Mouse (Mus musculus) c-Kit-positive CD71-negative TER-119-negative erythroid progenitor cells, embryonic 14.5 days (primary cell): ENCODE measurements around the gene Pdzk1ip1.

Experiments
- DNase-seq: peaks from one replicate; pipeline ENCODE4 v3.0.0-alpha.2; 2013; ENCODE audit warnings: low read depth

Pdzk1ip1 gene

DNA sequence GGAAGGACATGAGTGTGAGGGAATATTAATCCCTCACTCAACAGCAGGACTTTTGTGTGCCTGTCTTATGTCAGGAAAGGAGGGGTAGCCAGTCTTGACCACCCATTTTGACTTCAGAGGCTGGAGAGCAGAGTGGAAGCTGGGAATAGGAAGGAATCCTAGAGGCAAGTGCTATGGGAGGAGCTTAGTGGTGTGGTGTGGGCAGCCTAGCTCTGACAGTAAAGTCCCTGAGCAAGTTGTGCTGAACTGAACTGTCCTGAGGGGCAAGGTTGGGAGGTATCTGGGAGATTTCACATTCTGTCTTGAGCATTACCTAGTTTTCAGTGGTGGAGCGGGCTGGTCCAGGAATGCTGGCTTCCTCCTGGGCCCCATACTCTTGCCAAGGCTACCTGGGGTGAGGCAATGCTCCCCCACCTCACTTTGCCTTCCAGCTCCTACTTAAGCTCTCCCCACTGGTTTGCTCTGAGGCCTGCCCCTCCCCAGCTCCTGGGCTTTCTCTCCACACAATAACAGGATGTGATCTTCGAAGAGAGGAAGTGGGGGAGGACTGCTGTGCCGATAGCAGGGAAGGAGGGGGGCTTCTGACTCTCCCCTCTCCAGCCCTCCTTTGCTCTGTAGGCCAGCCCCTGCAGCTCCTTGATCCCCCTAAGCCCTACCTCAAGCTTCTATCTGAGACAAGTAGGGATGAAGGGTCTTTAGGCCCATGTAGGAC lies 13.1 kb upstream of the Pdzk1ip1 start:
- DNase-seq, result no peak

DNA sequence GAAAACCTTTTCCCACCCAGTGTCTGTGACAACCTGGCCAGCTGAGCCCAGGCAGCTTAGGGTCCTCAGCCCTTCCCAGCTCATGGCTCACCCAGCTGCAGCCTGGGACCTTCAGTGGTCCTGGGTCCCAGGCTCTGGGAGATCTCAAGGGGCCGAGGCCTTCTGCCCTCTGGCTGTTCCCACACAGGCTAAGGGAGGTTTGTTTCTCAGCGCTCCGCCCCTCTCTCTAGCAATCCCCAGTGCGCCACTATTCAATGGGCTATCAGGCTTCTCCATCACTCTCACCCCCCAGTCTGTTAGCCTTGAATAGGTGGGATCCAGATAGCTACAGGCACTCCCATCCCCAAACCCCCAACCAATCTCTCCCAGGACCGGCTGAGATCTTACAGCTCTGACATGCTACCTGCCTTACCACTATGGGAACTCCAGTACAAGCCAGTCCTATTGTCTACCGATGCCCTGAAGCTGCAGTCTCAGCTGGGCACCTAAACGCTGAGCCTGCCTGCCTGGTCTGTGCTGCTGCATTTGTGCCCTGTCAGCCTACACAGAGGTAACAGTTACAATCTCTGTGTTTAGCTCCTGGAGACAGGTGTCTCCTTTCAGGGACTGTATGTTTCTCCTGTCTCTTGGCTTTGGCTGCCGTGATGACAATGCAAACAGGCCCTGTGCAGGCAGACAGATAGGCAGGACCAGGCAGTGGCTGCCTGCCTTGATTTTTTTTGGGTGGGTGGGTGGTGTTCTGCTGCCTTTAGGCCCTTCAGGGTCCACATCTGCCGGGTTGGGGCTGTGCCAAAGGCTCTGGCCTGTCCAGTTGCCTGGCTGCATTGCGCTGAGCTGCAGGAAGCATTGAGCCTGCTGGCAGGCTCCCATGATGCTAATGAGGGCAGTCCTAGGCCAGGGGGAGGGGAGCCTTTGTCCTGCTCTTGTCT lies 9.4 kb upstream of the Pdzk1ip1 start:
- no peak for DNase-seq

- DNase-seq, result no peak
Observed at GRCm38 (mm10) chr4:115079821-115080349, 8.6 kb upstream of the Pdzk1ip1 start.

- DNase-seq, result no peak
Observed at GRCm38 (mm10) chr4:115083031-115083430, 5.5 kb upstream of the Pdzk1ip1 start.

DNA sequence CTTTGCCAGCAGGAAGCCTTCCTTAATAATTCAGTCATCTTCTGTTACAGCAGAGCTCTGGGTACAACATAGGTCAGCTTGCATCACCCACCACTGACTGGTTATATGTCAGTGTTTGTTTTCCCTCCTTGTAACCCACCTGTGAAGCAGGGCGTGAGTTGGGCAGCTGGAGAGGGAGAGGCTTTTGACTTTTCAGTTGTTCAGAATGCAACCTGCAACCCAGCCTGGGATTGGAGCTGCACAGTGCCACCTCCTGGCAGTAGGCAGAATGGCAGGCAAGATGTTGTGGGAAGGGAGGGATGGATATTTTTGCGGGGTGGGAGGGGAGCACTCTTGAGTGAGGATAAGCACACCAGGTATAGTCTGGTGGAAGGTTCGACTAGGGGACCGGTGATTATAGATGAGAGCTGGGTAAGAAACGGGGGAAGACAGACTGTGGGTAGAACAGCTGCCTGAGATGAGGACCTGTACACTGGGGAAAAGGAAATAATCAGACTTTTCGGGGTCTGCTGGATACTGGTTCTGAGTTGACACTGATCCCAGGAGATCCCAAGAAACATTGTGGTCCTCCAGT lies 2.9 kb upstream of the Pdzk1ip1 start:
- DNase-seq, result no peak

- DNase-seq, result no peak
Observed at GRCm38 (mm10) chr4:115086257-115086656, 2.3 kb upstream of the Pdzk1ip1 start.

- no peak for DNase-seq
Observed at GRCm38 (mm10) chr4:115086763-115087415, 1.6 kb upstream of the Pdzk1ip1 start.

GRCm38 (mm10) chr4:115090592-115090991 lies 2.1 kb downstream of the Pdzk1ip1 start:
- no peak for DNase-seq

GRCm38 (mm10) chr4:115091806-115092205 lies 3.3 kb downstream of the Pdzk1ip1 start:
- DNase-seq, result no peak

GRCm38 (mm10) chr4:115093331-115093864 lies 4.9 kb downstream of the Pdzk1ip1 start:
- DNase-seq, result no peak

- no peak for DNase-seq
Observed at GRCm38 (mm10) chr4:115094056-115094455, 5.5 kb downstream of the Pdzk1ip1 start.

GRCm38 (mm10) chr4:115095671-115096434 lies 7.3 kb downstream of the Pdzk1ip1 start:
- DNase-seq, result peak; percentile 63

- no peak for DNase-seq
Observed at GRCm38 (mm10) chr4:115096435-115097145, 8.1 kb downstream of the Pdzk1ip1 start.

DNA sequence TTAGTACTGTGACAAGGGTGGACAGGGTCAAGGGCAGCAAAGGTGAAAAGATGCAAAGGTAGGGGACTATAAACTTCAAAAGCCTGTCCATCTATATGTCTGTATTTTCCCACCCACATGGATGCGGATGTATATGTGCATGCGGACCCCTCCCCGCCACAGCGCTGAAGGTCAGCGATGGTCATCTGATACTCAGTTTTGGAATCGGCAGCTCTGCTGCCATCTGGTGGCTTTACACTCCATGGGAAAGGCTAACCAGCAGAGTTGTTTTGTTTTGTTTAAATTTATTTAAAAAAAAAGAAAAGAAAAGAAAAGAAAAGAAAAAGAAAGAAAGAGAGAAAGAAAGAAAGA lies 8.6 kb downstream of the Pdzk1ip1 start:
- DNase-seq, result no peak

DNA sequence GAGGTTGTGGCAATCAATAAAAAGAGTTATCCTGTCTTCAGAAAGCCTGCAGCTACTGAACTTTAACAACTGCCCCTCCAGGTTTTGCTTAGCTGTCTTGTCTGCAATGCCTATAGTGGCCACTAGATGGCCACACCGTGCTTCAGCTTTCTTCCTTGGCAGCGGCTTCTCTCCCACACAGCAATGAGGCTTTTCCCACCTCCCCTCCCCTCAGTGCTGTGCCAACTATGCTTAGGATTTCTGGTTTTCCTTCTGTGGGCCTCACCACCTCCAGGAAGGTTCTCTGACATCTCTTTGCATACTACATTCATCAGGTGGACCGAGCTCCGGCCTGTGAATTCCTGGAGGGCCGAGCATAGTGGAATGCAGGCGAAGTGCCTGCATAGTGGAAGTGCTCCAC lies 13.2 kb downstream of the Pdzk1ip1 start:
- peak; percentile 66 for DNase-seq

GRCm38 (mm10) chr4:115103510-115103909 lies 15.0 kb downstream of the Pdzk1ip1 start:
- no peak for DNase-seq

- no peak for DNase-seq
Observed at GRCm38 (mm10) chr4:115111167-115111566, 22.7 kb downstream of the Pdzk1ip1 start.

- no peak for DNase-seq
Observed at GRCm38 (mm10) chr4:115113266-115113665, 24.8 kb downstream of the Pdzk1ip1 start.

DNA sequence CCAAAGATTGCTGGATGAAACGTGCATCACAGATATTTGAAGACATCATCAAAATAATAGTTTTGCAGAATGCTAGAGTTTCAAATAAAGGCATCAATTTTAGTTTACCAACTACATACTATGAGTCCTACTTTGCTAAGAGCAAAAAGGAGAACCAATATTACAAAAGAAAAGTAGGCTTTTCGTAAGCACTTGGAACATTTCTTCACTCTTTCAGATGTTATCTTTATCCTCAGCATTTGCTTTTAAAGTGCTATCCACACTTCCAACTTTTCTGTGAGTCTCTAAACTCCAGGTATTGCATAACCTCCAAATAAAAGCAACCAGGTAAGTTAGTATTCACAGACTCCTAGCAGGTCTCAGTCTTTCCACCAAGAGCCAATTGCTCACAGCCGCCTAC lies 31.1 kb downstream of the Pdzk1ip1 start:
- DNase-seq, result no peak

GRCm38 (mm10) chr4:115121162-115121561 lies 32.7 kb downstream of the Pdzk1ip1 start:
- DNase-seq, result no peak
